Mouse (Mus musculus) mesoderm, embryonic 11.5 days (tissue): ENCODE data around the gene Ankrd42.

Source experiments
- DNase-seq: peaks from one replicate; pipeline ENCODE4 v3.0.0-alpha.2; 2012; ENCODE audit warnings: low read depth, low spot score

The Ankrd42 gene

GRCm38 (mm10) chr7:92637021-92637625 is at the start of gene Ankrd42:
Ankrd42 (minus strand) TSS chr7:92637142.
- DNase-seq = peak; percentile 95

DNA sequence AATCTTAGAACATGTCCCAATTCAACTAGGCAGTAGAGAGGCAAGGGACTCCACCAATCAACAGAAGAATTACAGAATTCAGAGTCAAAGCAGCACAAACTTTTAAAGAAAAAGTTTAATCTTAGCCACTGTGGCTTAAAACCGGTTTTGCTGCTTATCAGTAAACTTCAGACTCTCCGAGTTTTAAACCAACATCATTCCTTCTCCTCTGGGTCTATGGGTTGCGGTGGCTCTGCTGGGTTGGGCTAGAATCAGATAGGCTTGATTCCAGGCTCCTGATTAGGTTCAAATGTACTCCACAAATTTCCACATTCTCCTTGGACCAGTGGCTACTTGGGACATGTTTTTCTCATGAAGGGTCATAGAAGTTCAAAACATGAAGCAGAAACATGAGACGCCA is 40.4 kb upstream of the Ankrd42 start:
- no peak for DNase-seq

GRCm38 (mm10) chr7:92675131-92675530 is 38.2 kb upstream of the Ankrd42 start:
- no peak for DNase-seq

DNA sequence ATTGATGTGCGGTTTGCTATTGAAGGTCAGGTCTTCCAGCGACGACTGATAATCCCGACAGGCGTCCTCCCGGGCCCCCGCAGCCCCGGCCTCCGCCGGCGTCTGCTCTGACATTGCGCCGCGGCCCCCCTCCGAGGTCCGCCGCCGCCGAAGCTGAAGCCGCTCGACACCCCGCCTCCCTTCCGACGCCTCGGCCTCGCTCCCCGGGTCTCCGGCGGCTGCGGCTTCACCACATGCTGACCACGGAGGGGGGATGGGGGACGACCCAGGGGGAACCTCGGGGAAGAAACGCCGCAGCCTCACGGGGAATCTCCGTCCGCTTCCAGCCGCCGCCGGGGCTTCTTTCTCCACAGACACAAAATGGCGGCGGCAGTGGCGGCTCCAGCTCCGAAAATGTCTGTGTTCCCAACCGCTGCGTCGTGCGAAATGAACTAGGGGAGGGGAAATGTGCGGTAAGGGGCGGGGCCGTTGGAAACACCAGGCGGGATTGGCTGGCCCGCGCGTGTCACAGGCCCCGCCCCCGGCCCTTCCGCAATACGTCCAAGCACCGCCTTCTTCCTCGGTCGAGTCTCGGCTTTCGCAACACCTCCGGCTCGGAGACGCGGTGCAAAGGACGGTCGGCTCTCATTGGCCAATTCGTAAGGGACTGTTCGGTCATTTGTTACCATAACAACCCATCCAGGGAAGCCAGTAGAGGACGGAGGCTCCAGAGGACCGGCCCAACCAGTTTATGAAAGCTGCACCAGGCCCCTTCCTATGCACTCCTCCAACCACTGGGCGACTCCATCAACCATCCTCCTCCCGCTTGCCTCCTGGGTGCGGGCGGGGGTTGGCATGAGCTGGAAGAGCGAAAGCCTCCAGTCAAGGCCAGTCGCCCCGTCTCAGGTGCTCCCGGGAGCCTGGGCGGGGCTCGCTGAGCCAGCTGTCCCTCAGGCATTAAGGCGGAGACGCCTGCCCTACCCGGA is 32.8 kb upstream of the Ankrd42 start, which contains the start of gene Pcf11:
Gene Pcf11, minus strand, starts transcription at position 428 of the 965 bp plus-strand sequence.
- peak; percentile 99 for DNase-seq

DNA sequence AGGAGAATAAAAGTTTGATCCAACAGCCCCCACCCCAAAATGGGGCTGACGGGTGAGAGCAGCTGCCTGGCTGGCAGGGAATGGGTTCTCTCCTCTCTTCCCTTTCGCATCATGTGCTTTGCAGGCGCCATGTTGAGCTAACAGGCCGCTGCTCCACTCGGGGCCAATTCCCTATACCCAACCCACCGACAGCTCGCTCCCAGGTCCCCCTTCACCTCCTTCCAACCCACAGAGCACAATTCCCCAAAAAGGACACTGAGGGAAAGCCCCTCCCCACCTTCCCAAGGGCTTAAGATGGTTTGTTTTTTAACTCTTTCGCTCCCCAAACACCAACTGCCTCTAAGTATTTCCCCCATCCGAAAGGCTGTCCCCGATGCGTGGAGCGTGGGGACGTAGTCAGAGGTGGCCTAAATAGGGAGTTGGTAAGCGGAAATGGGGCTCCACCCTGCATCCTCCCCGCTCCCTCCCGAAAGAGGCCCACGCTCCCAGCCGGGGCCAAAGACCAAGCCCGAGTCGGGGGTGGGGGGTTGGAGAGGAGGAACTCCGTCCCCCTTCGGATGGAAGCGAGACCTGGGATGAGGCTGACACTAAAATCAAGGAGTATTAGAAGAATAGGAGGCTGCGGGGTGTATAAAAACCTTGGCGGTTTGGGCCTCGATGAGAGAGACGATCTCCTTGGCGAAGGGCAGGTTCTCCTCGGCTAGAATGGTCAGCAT is 32.0 kb upstream of the Ankrd42 start:
- DNase-seq = peak; percentile 30

- no peak for DNase-seq
Observed at GRCm38 (mm10) chr7:92666274-92666820, 29.4 kb upstream of the Ankrd42 start.

DNA sequence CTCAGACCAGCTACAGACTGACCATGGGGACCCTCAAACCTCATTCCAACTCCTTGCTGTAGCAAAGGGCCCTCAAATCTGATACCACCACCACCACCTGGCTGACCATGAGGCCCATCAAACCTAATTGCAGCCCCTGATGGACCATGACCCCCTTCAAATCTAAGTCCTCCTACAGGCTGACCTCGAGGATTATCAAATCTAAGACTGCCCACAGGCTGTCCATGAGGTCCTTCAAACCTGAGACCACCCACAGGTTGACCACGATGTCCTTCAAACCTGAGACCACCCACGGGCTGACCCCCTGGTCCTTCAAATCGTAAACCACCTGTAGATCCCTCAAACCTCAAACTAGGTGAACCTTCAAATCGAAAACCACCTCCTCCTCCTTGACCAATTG is 21.1 kb upstream of the Ankrd42 start:
- DNase-seq = no peak

DNA sequence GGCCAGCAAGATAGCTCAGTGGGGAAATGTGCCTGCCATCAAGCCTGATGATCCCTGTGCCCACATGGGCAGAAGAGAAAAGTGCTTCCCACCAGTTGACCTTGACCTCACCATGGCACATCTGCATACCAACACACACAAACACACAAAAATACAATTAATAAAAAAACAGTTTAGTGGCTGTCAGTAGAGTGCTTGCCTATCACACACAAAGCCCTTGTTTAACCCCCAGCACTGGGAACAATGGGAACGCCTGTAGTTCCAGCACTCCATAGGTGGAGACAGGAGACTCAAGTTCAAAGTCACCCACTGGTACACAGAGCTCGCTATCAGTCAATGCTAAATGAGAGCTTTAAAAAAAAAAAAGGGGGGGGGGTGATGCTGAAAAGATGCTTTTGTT is 19.4 kb upstream of the Ankrd42 start:
- no peak for DNase-seq

DNA sequence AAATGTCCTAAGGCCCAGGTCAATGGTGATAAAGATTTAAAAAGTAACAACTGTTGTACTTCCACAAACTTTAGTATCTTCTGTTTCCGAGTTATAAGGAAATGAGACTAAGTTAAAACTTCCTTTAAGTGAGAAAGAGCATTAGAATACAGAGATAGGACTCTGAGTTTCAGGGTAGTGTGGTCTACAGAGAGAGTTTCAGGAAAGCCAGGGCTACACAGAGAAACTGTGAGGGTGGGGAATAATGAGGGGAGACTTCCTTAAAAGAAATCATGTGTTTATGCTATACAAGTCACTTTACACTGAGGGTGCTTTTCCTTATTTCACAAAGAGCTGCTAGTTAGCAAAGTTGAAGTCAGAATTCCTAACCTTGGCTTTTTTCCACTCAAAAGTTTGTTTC is 16.4 kb upstream of the Ankrd42 start:
- DNase-seq = no peak

GRCm38 (mm10) chr7:92647790-92648189 is 10.8 kb upstream of the Ankrd42 start:
- no peak for DNase-seq

GRCm38 (mm10) chr7:92642358-92642757 is 5.4 kb upstream of the Ankrd42 start:
- no peak for DNase-seq

- DNase-seq = no peak
Observed at GRCm38 (mm10) chr7:92638050-92638449, 1.1 kb upstream of the Ankrd42 start.

DNA sequence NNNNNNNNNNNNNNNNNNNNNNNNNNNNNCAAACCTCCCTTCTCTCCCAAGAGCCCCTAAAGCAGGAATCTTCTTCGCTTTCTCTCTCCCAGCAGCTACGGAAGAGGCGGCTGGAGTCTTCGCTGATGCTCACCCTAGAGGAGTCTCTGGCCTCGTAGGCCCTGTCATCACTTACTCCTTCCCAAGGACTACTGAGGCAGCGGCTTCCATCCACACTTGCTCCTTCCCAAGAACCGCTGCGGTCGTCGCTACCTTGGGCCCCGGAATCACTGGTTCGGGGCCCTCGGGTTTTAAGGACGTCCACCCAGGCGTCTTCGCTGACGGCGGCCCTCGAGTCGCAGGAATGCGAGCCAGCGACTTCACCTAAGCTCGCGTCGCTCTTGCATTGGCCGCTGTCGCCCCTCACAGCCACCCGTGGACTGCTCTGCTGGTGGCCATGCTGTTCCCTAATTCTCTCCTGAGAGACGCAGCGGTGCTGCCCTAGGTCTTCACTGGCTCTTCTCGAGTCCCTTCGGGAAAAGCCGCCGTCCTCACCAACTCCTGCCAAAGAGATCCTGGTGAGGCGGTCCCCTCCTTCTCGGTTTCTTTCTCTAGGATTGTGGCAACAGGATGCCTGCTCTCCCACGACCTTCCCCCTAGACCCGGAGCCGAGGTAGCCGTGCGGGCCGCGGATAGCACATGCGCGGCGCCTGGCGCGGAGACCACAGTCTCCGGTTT is 489 bp downstream of the Ankrd42 start:
- no peak for DNase-seq

- DNase-seq = peak; percentile 7
Observed at GRCm38 (mm10) chr7:92630167-92630566, 6.8 kb downstream of the Ankrd42 start.

DNA sequence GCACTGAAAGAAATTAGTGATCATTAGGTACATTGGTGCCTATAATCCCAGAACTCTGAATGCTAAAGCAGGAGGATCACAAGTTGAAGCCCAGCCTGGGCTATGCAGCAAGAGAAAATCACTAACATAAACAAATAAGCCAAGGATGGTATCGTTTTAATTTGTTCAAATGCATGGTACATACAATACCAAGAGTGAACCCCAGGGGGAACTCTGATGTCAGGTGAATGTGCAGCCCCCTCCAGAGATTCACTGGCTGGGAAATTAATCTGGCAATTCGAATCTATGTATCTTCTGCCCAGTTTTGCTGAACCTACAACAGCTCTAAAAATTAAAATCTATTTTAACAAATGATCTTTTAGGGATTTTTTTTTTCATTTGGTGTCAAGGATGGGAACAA is 12.5 kb downstream of the Ankrd42 start:
- no peak for DNase-seq

GRCm38 (mm10) chr7:92610830-92611229 is 26.1 kb downstream of the Ankrd42 start:
- DNase-seq = no peak

DNA sequence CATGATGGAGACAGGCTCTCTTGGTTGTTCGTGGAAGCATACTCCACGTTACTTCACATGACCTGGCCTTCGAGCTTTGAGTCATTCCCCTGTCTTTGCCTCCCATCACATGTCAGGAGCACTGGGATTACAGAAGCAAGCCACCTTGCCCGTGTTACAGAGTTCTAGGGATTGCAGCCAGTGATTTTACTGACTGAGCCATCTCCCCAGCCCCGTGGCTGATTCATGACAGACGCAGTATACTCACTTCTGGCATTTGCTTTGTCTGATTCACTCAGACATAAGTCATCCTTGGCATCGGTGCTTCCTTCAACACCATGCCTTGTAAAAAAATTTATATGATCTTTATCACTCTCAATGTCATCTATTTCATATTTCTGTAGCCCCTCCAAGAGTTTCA is 32.0 kb downstream of the Ankrd42 start:
- no peak for DNase-seq

GRCm38 (mm10) chr7:92590842-92591241 is 46.1 kb downstream of the Ankrd42 start:
- no peak for DNase-seq

DNA sequence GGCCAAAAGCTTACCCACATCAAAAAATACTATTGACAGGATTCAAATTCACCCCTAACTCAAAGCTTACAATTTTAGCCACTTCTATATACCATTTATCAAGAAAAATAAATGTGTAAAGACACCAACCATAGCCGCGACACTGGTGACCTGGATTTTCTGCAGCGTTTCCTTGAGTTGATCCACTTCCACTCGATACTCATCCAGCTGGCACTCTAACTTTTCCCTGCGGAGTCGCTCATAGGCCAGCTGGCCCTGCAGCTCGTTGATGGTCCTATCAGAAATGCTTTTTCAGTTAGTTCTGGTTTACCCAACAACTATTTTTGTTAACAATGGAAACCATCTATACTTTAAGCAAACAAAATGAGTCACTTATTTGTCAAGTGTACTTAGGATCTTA is 47.0 kb downstream of the Ankrd42 start:
- no peak for DNase-seq

- DNase-seq = no peak
Observed at GRCm38 (mm10) chr7:92583567-92583966, 53.4 kb downstream of the Ankrd42 start.

- DNase-seq = no peak
Observed at GRCm38 (mm10) chr7:92580491-92581207, 56.3 kb downstream of the Ankrd42 start.
